Mouse (Mus musculus): ENCODE measurements at regions not wholly inside any gene's neighbourhood (a gene's known extent, or its start where the extent isn't known, plus 50 kb on each side); places are given as distances from the start of the nearest gene placed in this dataset.

- DNase-seq, result peak; percentile 57 to 76
Observed at GRCm38 (mm10) chr15:93699971-93700370, 104.3 kb upstream of the Prickle1 start.

DNA sequence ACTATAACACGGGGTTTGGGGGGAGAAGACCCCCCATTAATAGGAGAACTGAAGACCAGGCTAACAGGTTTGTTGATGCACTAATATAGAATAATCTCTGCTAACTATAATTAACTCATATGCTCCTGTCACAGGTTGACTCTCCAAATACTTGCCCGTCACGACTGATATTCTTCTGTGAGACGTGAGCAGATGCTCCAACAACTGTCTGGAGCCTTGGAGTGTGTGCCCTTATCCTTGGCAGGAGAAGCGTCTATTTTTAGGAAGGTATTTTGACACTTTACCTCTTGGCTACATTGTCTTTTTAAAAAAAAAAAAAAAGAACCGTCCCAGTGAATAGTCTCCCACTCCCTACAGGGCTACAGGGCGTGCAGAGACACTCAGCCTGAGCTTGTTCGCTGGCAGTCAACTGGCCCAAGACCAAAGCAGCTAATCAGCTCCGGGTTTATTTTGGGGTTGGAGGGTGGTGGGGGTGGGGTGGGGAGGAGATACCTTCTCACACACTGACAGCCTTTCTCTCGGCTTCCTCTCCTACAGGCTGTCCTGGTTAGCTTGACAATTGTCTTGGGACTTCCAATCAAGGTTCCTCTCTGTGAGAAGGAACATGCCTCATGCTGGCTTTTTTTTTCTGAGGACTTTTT, 102.6 kb upstream of the Prickle1 start:
- peak in 1 of 2 experiments; percentile 14 for DNase-seq

- DNase-seq, result no peak
Observed at GRCm38 (mm10) chr15:93690717-93691116, 95.0 kb upstream of the Prickle1 start.

DNA sequence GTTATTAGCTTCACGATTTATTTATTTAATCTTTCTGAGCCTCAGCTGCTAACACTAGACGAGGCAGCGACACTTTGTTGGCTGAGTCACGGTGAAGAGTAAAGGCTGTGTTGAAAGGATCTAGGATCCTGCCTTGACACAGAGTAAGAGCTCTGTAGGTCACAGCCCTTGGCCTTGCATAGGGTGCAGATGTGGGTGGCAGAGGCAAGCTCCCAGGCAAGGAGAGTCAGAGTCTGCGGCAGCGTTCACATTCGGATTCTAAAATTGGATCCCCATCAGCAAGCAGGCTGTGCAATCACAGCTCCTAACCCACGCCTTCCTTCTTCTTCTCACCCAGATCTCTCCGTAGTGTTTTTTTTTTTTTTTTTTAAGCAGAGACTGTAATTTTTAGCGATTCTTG, 94.3 kb upstream of the Prickle1 start:
- DNase-seq, result no peak

DNA sequence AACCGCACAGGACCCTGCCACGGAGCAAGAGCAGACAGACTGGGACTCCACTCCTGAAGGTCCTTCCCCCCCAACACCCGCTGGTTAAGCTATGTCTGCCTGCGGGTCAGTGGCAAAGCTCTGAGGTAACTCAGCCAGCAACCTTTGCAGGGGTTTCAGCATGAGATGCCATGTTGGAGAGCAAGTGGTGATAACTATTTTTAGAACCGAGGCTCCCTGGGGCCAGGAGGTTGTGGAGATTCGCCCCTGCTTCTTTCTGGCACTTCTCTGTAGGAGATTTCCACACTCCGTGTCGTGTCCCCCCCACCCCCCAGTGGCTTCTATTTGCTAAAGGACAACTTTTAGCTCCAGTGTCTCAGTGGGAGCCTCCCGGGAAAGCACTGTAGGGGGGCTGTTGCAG, 90.7 kb upstream of the Prickle1 start:
- DNase-seq, result no peak

- DNase-seq, result no peak
Observed at GRCm38 (mm10) chr15:93681602-93682001, 85.9 kb upstream of the Prickle1 start.

GRCm38 (mm10) chr15:93675624-93676023, 79.9 kb upstream of the Prickle1 start:
- no peak for DNase-seq

DNA sequence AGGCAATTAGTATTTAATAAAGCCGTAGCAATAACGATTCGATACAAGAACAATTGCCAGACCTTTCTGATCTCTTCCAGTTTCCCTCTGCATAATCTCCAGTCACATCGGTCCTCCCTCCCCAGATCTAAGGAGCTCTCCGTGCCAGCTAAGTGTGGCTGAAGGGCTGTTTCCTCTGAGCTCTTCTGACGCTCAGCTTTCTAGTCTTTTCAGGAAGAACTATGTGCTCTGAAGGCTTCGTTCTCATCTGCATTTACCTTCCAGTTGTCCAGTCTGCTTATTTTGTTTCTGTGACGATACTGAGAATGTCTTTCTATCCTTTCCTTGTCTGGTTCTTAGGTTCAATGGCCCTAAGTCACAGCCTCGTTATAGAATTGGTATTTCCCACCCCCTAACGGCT, 78.3 kb upstream of the Prickle1 start:
- no peak for DNase-seq

DNA sequence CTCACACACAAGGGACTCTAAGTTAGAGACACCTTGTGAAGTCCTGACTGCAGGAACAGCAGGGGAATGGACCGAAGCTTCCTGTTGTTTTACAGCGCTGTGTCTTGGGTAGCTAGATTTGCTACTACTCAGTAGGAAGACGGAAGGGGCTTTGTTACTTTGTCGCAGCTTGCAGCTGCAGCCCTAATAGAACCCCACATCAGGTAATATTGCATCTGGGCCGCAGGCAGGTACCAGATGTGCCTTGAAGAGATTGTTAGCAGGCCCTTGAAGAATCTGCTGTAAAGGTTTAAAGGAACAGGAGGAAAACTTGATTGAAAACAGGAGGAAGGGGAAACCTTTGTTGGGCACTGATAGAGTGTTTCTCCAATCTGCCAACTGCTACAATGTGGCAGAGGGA, 68.2 kb upstream of the Prickle1 start:
- no peak for DNase-seq

DNA sequence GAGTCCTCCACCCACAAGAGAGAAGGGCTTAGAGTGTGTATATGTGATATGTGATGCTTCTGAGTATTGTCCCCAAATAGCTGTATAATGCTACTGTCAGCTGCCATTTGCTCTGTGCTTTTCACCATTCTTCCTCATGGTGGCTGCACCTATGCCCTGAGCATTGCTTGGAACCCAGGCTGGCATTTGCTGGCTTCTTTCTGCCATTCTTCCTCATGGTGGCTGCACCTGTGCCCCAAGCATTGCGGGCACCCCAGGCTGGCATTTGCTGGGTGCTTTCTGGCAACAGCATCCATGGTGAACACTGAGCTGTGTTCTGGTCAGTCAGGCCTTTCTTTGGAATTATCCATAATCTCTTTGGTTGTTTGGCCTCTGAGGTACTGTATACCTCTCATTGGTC, 66.9 kb upstream of the Prickle1 start:
- DNase-seq, result no peak

- no peak for DNase-seq
Observed at GRCm38 (mm10) chr15:93661801-93662200, 66.1 kb upstream of the Prickle1 start.

GRCm38 (mm10) chr15:93660952-93661648, 65.4 kb upstream of the Prickle1 start:
- no peak for DNase-seq

DNA sequence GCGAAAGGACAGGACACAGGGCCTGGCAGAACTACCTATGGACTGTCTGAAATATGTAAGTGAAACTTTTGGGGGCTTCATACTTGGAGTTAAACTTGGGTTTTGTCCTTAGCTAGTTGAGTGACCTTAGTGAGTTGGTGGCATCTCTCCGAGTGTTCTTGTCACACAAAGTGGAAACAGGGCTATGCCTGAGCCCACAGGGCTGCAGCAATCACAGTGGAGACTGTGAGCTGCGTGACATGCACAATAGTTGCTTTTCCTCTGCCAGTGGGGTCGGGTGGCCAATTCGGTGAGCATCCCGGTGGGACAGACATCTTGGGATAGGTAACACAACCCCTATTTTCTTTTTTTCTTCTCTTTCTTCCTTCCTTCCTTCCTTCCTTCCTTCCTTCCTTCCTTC, 61.5 kb upstream of the Prickle1 start:
- no peak for DNase-seq

- DNase-seq, result no peak
Observed at GRCm38 (mm10) chr15:93656713-93657112, 61.0 kb upstream of the Prickle1 start.

DNA sequence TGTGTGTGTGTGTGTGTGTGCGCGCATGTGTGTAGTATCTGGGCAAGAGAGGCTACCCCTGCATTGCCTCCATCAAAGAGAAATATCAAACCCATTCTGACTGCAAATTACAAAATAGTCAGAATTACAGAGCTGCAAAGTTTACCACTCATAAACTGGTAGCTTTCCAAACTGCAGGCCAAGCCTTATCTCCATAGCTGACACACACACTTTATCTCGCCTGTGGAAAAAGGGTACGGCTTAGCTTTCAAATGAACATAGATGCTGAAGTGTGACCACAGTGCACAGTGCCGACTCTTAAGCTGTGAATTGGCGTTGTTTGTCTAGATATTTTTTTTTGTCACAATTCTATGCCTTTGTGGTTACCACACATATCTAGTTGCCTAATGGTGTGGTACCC, 60.1 kb upstream of the Prickle1 start:
- DNase-seq, result no peak

DNA sequence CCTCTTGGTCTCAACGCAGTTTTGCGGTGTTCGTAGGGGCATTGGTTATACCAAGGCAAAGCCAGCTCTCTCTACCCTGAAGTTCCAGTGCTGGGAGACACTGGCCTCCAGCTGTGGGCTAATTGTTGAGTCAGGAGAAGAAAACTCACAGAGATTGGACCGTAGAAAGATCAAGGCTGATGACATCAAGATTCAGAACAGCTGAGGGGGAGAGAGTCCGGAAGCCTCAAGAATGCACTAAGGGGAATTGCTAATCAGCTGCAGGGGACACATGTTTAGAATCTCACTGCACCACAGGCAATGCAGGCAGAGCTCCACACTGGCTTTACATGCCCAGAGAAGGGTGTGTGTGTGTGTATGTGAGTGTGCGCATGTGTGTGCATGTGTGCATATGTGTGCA, 59.6 kb upstream of the Prickle1 start:
- DNase-seq, result no peak

DNA sequence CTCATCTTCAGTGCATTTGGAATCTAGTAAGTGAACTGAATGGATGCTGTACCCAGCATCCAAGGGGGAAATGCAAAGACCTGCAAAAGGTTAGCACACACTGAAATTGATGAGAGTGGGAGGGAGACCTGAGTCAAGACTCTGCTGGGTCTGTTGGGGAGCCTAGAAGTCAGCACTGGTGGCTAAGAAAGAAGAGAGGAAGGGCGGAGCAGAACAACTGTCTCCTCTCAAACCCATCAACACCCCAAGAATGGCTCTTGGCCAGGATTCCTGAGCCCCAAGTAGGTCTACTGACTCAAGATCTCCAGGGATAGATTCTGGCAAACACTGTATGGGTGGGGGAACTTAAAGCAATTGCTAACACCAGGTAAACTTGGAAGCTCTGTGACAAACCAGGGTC, 57.7 kb upstream of the Prickle1 start:
- DNase-seq, result no peak

GRCm38 (mm10) chr15:93650981-93651757, 55.5 kb upstream of the Prickle1 start:
- no peak for DNase-seq

GRCm38 (mm10) chr15:93650009-93650522, 54.4 kb upstream of the Prickle1 start:
- DNase-seq, result no peak

DNA sequence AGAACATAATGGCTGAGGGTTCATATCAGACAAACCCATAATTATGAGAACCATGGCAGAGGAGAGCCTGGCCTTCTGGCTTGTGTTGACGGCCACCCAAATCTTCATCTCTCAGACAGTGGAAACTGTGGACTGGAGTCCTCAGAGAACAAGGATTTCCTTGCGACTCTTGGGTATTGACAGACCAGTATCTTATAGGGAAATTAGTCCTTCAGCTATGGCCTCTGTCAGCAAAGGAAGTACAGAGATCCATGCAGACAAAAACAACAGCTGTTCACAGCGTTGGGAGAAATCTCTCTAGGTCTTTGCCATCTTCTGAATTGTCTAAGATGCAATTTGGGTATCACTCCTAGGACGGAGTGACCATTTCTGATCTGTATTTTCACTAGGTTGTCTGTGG, 53.0 kb upstream of the Prickle1 start:
- DNase-seq, result no peak

DNA sequence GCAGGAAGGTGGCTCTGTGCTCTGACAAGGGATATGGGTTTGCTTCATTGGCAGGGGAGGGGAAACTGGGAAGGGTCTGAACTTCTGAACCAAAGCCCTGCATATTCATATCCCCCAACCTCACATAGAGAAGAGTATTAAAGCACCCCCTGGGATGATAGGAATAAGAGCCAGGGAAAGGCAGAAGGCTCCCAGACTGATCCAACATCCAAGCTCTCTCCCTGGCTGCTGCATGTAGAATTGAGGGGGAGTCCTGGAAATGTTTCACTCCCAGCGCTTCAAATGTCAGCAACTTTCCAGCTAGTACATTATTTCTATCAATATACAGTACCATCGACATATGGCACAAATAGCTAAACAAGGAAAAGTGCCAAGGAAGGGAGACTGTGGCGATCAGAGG, 51.1 kb upstream of the Prickle1 start:
- DNase-seq, result no peak

DNA sequence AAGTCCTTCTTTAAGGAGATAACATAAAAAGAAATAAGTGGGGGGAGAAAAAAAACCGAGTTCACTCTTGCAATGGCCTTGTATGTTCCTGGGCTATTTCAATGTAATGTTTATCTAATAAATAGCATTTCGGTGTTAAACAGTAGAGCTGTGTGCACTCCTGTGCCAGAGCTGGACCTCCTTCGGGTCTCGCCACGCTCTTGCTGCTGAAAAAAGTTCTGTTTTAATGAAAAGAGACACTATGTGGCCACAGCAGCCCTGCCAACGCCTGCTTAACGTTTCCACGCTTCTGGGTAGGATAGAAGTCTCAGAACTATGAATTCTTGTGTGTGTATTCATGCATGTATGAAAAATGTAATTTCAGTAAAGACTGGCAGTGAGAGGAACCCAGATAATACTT, 50.3 kb upstream of the Prickle1 start:
- no peak for DNase-seq

Measured in kidney, postnatal 36 days (tissue).